Mouse (Mus musculus) embryonic fibroblast, embryonic 13.5 days (primary cell): ENCODE measurements at regions not wholly inside any gene's neighbourhood (a gene's known extent, or its start where the extent isn't known, plus 50 kb on each side); places are given as distances from the start of the nearest gene placed in this dataset.

Experiments
- CTCF ChIP-seq: IDR thresholded peaks from 2 replicates; pipeline ENCODE4 v1.5.1; 2011; ENCODE audit warnings: mild to moderate bottlenecking, control low read depth, low read length, moderate library complexity, borderline replicate concordance; ENCODE audit not compliant: insufficient read depth
- POLR2A ChIP-seq: IDR thresholded peaks from 2 replicates; pipeline ENCODE4 v1.6.1; 2011; ENCODE audit warnings: low read depth, mild to moderate bottlenecking, control low read depth, low read length, moderate library complexity

- no peak for TF ChIP-seq CTCF
- TF ChIP-seq POLR2A = no peak
Observed at GRCm38 (mm10) chr2:131689996-131690395, 127.9 kb upstream of the Adra1d start.
